Mouse (Mus musculus): ENCODE data around the gene Syt1. TPM values are rescaled to one million over a fixed set of nuclear protein-coding genes. Genes with fewer than 3 reads are reported as not detected.

Syt1 gene
- polyA plus RNA-seq, 1 experiment from 2014 or later = 0.33 TPM

GRCm38 (mm10) chr10:108753304-108753703 lies 257.5 kb downstream of the Syt1 start:
- DNase-seq (ENCODE audit: low spot score) = no peak
- Histone ChIP-seq H3K4me1 (replicated peaks; ENCODE audit: insufficient read depth, low read length) (no peaks in the 10 kb centered on the region), H3K9ac (ENCODE audit: low read depth, low read length) (no peak overlapping the region), H3K36me3 (ENCODE audit: insufficient read depth, low read length) (no peaks in the 10 kb centered on the region), H3K4me2 (ENCODE audit: low read length) (no peak overlapping the region), H3K4me3 (replicated peaks; ENCODE audit: low read depth, low read length) (no peak overlapping the region), H3K27ac (no peak overlapping the region), H3K9me3 (replicated peaks; ENCODE audit: low read length) (no peaks in the 10 kb centered on the region), H3K27me3 (ENCODE audit: insufficient read depth, low read length) (no peaks in the 10 kb centered on the region)
- ATAC-seq (replicated peaks; ENCODE audit: low FRiP score, low read depth) = no peak
- WGBS = 89% methylated on average over 2 of the region's 2 CpGs
- no peak for TF ChIP-seq CTCF (IDR thresholded peaks at IDR 0.05; ENCODE audit: low read depth)

- Histone ChIP-seq H3K9ac (ENCODE audit: low read depth, low read length) (no peak overlapping the region), H3K36me3 (ENCODE audit: insufficient read depth, low read length) (no peaks in the 10 kb centered on the region), H3K27me3 (ENCODE audit: insufficient read depth, low read length) (no peaks in the 10 kb centered on the region), H3K9me3 (replicated peaks; ENCODE audit: low read length) (no peaks in the 10 kb centered on the region), H3K27ac (no peak overlapping the region), H3K4me1 (replicated peaks; ENCODE audit: insufficient read depth, low read length) (no peaks in the 10 kb centered on the region), H3K4me2 (ENCODE audit: low read length) (no peak overlapping the region), H3K4me3 (replicated peaks; ENCODE audit: low read depth, low read length) (no peak overlapping the region)
- no peak for TF ChIP-seq CTCF (IDR thresholded peaks at IDR 0.05; ENCODE audit: low read depth)
- no peak for ATAC-seq (replicated peaks; ENCODE audit: low FRiP score, low read depth)
- 88% methylated on average over 2 of the region's 2 CpGs for WGBS
- no peak for DNase-seq (ENCODE audit: low spot score)
Measured at GRCm38 (mm10) chr10:108743759-108744158, 267.0 kb downstream of the Syt1 start.

GRCm38 (mm10) chr10:108733982-108734381 lies 276.8 kb downstream of the Syt1 start:
- no peaks in the 10 kb centered on the region for H3K36me3 ChIP-seq (ENCODE audit: insufficient read depth, low read length)
- WGBS = 68% methylated on average over 2 of the region's 2 CpGs
- peak; percentile 81 for TF ChIP-seq CTCF (IDR thresholded peaks at IDR 0.05; ENCODE audit: low read depth)
- no peak overlapping the region for H3K4me3 ChIP-seq (replicated peaks; ENCODE audit: low read depth, low read length)
- H3K27me3 ChIP-seq (ENCODE audit: insufficient read depth, low read length) = no peaks in the 10 kb centered on the region
- no peaks in the 10 kb centered on the region for H3K9me3 ChIP-seq (replicated peaks; ENCODE audit: low read length)
- H3K4me1 ChIP-seq (replicated peaks; ENCODE audit: insufficient read depth, low read length) = no peaks in the 10 kb centered on the region
- H3K27ac ChIP-seq = no peak overlapping the region
- ATAC-seq (replicated peaks; ENCODE audit: low FRiP score, low read depth) (no peak), DNase-seq (ENCODE audit: low spot score) (peak; percentile 60)
- no peak overlapping the region for H3K4me2 ChIP-seq (ENCODE audit: low read length)
- H3K9ac ChIP-seq (ENCODE audit: low read depth, low read length) = no peak overlapping the region

GRCm38 (mm10) chr10:108728961-108729360 lies 281.8 kb downstream of the Syt1 start:
- H3K27ac ChIP-seq = no peak overlapping the region
- DNase-seq (ENCODE audit: low spot score) = no peak
- H3K4me1 ChIP-seq (replicated peaks; ENCODE audit: insufficient read depth, low read length) = no peaks in the 10 kb centered on the region
- TF ChIP-seq CTCF (IDR thresholded peaks at IDR 0.05; ENCODE audit: low read depth) = no peak
- H3K9ac ChIP-seq (ENCODE audit: low read depth, low read length) = no peak overlapping the region
- no peak overlapping the region for H3K4me2 ChIP-seq (ENCODE audit: low read length)
- H3K9me3 ChIP-seq (replicated peaks; ENCODE audit: low read length) = no peaks in the 10 kb centered on the region
- H3K27me3 ChIP-seq (ENCODE audit: insufficient read depth, low read length) = no peaks in the 10 kb centered on the region
- H3K4me3 ChIP-seq (replicated peaks; ENCODE audit: low read depth, low read length) = no peak overlapping the region
- H3K36me3 ChIP-seq (ENCODE audit: insufficient read depth, low read length) = no peaks in the 10 kb centered on the region
- ATAC-seq (replicated peaks; ENCODE audit: low FRiP score, low read depth) = no peak
- WGBS = 66% methylated on average over 8 of the region's 8 CpGs

- H3K27ac ChIP-seq = no peak overlapping the region
- no peak overlapping the region for H3K9ac ChIP-seq (ENCODE audit: low read depth, low read length)
- WGBS = 86% methylated on average over 4 of the region's 4 CpGs
- H3K4me2 ChIP-seq (ENCODE audit: low read length) = no peak overlapping the region
- ATAC-seq (replicated peaks; ENCODE audit: low FRiP score, low read depth) (no peak), DNase-seq (ENCODE audit: low spot score) (no peak)
- no peaks in the 10 kb centered on the region for H3K36me3 ChIP-seq (ENCODE audit: insufficient read depth, low read length)
- no peaks in the 10 kb centered on the region for H3K27me3 ChIP-seq (ENCODE audit: insufficient read depth, low read length)
- H3K9me3 ChIP-seq (replicated peaks; ENCODE audit: low read length) = no peaks in the 10 kb centered on the region
- no peak for TF ChIP-seq CTCF (IDR thresholded peaks at IDR 0.05; ENCODE audit: low read depth)
- no peaks in the 10 kb centered on the region for H3K4me1 ChIP-seq (replicated peaks; ENCODE audit: insufficient read depth, low read length)
- H3K4me3 ChIP-seq (replicated peaks; ENCODE audit: low read depth, low read length) = no peak overlapping the region
Measured at GRCm38 (mm10) chr10:108726391-108726790, 284.4 kb downstream of the Syt1 start.

- no peak for TF ChIP-seq CTCF (IDR thresholded peaks at IDR 0.05; ENCODE audit: low read depth)
- Histone ChIP-seq H3K27me3 (ENCODE audit: insufficient read depth, low read length) (no peaks in the 10 kb centered on the region), H3K4me2 (ENCODE audit: low read length) (no peak overlapping the region), H3K4me1 (replicated peaks; ENCODE audit: insufficient read depth, low read length) (no peaks in the 10 kb centered on the region), H3K9ac (ENCODE audit: low read depth, low read length) (no peak overlapping the region), H3K36me3 (ENCODE audit: insufficient read depth, low read length) (no peaks in the 10 kb centered on the region), H3K4me3 (replicated peaks; ENCODE audit: low read depth, low read length) (no peak overlapping the region), H3K9me3 (replicated peaks; ENCODE audit: low read length) (no peaks in the 10 kb centered on the region), H3K27ac (no peak overlapping the region)
- DNase-seq (ENCODE audit: low spot score) (no peak), ATAC-seq (replicated peaks; ENCODE audit: low FRiP score, low read depth) (no peak)
- 85% methylated on average over 3 of the region's 3 CpGs for WGBS
Measured at GRCm38 (mm10) chr10:108724878-108725277, 285.9 kb downstream of the Syt1 start.

- TF ChIP-seq CTCF (IDR thresholded peaks at IDR 0.05; ENCODE audit: low read depth) = no peak
- no peak overlapping the region for H3K27ac ChIP-seq
- ATAC-seq (replicated peaks; ENCODE audit: low FRiP score, low read depth) = no peak
- no peaks in the 10 kb centered on the region for H3K27me3 ChIP-seq (ENCODE audit: insufficient read depth, low read length)
- H3K9ac ChIP-seq (ENCODE audit: low read depth, low read length) = no peak overlapping the region
- no peaks in the 10 kb centered on the region for H3K9me3 ChIP-seq (replicated peaks; ENCODE audit: low read length)
- no peak overlapping the region for H3K4me2 ChIP-seq (ENCODE audit: low read length)
- WGBS = 56% methylated on average over 5 of the region's 5 CpGs
- no peaks in the 10 kb centered on the region for H3K4me1 ChIP-seq (replicated peaks; ENCODE audit: insufficient read depth, low read length)
- H3K36me3 ChIP-seq (ENCODE audit: insufficient read depth, low read length) = no peaks in the 10 kb centered on the region
- DNase-seq (ENCODE audit: low spot score) = peak; percentile 24
- no peak overlapping the region for H3K4me3 ChIP-seq (replicated peaks; ENCODE audit: low read depth, low read length)
Measured at GRCm38 (mm10) chr10:108710514-108710913, 300.3 kb downstream of the Syt1 start.

All from kidney, postnatal 0 days (tissue).